Mouse (Mus musculus) erythroid progenitor cell, adult 5-6 weeks (primary cell): ENCODE results near the gene Kbtbd2. TPM values are rescaled to one million over a fixed set of nuclear protein-coding genes. Genes with fewer than 3 reads are reported as not detected.

Source experiments
- ATAC-seq: replicated peaks from 2 replicates; pipeline ENCODE4 v1.8.0; 2016; ENCODE audit warnings: moderate number of reproducible peaks, mild to moderate bottlenecking, moderate TSS enrichment, inconsistent platforms; ENCODE audit not compliant: poor library complexity, low FRiP score, severe bottlenecking
- total RNA-seq, 2 experiments: library from RNA; stranded (forward) in 1 of 2; stranded (reverse) in 1 of 2; fragments of 150-400 nt in 1 of 2; fragments of 186-747, 209-891 nt in 1 of 2; gene quantifications; 2 replicates each; pipeline versions ENCODE4 v1.2.3 to v1.2.4; 2015 to 2017; ENCODE audit warnings: low replicate concordance in 2 of 2

Kbtbd2 gene
- total RNA-seq (2015; ENCODE audit: low replicate concordance) (42.5 and 44.9 TPM in 2 replicates), total RNA-seq (2017; ENCODE audit: low replicate concordance) (45.8 and 67.0 TPM in 2 replicates)

GRCm38 (mm10) chr6:56797311-56798151 is at the start of gene Kbtbd2:
Gene Kbtbd2 (minus strand): TSS chr6:56797813.
- peak; percentile 93 for ATAC-seq

- ATAC-seq = peak; percentile 77
Measured at GRCm38 (mm10) chr6:56844365-56844764, 46.8 kb upstream of the Kbtbd2 start.

GRCm38 (mm10) chr6:56843229-56843628 is 45.6 kb upstream of the Kbtbd2 start:
- no peak for ATAC-seq

GRCm38 (mm10) chr6:56837621-56838020 is 40.0 kb upstream of the Kbtbd2 start:
- no peak for ATAC-seq

- no peak for ATAC-seq
Measured at GRCm38 (mm10) chr6:56837166-56837565, 39.6 kb upstream of the Kbtbd2 start.

GRCm38 (mm10) chr6:56835532-56835931 is 37.9 kb upstream of the Kbtbd2 start:
- ATAC-seq = no peak

- no peak for ATAC-seq
Measured at GRCm38 (mm10) chr6:56834769-56835168, 37.2 kb upstream of the Kbtbd2 start.

GRCm38 (mm10) chr6:56832830-56833229 is 35.2 kb upstream of the Kbtbd2 start:
- ATAC-seq = no peak

GRCm38 (mm10) chr6:56832407-56832796 is 34.8 kb upstream of the Kbtbd2 start:
- 0 out of 2 replicates have a peak, but pooled peaks have one; percentile 33 for ATAC-seq

- ATAC-seq = peak; percentile 77
Measured at GRCm38 (mm10) chr6:56831697-56832406, 34.2 kb upstream of the Kbtbd2 start, which contains the start of gene Fkbp9. Gene Fkbp9 (plus strand): TSS chr6:56832059.

GRCm38 (mm10) chr6:56825657-56826056 is 28.0 kb upstream of the Kbtbd2 start:
- ATAC-seq = peak; percentile 77

GRCm38 (mm10) chr6:56819124-56819487 is 21.5 kb upstream of the Kbtbd2 start:
- no peak for ATAC-seq

- ATAC-seq = no peak
Measured at GRCm38 (mm10) chr6:56818436-56819123, 21.0 kb upstream of the Kbtbd2 start.

- ATAC-seq = no peak
Measured at GRCm38 (mm10) chr6:56813332-56813731, 15.7 kb upstream of the Kbtbd2 start.

GRCm38 (mm10) chr6:56808656-56809055 is 11.0 kb upstream of the Kbtbd2 start:
- ATAC-seq = peak; percentile 92

- ATAC-seq = no peak
Measured at GRCm38 (mm10) chr6:56806195-56806594, 8.6 kb upstream of the Kbtbd2 start.

GRCm38 (mm10) chr6:56805026-56805425 is 7.4 kb upstream of the Kbtbd2 start:
- ATAC-seq = no peak

GRCm38 (mm10) chr6:56798152-56798465 is 496 bp upstream of the Kbtbd2 start:
- peak; percentile 33; the same call in 1 of the 2 replicates for ATAC-seq

- ATAC-seq = peak; percentile 61
Measured at GRCm38 (mm10) chr6:56796668-56797141, 908 bp downstream of the Kbtbd2 start.

GRCm38 (mm10) chr6:56796232-56796631 is 1.4 kb downstream of the Kbtbd2 start:
- no peak for ATAC-seq
